Mouse (Mus musculus): Measurements from ENCODE around the gene Cilp2. TPM values are rescaled to one million over a fixed set of nuclear protein-coding genes. Genes with fewer than 3 reads are reported as not detected.

Cilp2 gene
- polyA plus RNA-seq (2012; fragmentation: generic; extraction: Trizol) = under 1 TPM in 1 of 2 experiments, not detected in 1; 0.07 TPM

DNA sequence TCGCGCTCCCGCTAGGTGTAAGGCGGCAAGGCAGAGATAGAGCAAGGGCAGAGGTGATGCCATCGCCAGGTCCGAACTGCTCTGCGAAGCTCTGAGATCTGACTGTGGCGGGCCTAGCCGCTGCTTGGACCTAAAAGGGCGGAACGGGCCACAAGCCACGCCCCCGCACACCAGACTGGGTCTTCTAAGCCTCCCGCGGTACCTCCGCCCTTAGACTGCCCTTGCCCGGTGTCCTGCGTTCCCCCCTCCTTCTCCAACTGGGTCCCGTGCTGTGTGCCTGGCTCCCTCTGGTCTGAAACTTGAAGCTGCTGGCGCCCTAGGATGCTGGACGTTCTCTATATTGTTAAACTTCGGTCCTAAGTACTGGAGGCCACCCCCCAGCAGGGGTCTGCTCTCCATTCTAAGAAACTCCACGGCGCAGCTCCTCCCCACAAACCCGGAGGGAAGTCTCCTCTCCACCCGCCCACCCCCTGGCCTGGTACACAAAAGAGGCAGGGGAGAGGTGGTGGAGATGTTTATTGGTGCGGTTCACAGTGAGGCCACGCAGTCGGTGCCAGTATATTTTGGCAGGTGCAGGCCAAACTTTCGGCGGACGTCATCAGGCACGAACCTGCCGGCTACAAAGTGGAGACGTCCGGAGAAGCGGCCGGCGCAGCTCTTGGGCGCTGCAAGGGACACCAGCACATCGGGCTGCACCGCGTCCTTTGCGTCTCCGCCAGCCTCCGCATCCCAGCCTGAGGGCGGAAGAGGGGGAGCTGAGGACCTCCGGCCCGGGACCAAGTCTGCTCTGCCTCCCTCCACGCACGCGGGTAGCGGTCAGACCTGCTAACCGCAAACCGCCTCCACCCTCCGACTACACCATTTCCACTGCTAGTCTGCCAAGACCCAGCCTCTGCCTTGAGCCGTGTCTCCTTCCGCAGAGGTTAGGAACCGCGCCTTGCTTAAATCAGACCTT, at the start of gene Cilp2:
Cilp2 (minus strand) TSS at position 399 of the 955 bp plus-strand sequence.

DNA sequence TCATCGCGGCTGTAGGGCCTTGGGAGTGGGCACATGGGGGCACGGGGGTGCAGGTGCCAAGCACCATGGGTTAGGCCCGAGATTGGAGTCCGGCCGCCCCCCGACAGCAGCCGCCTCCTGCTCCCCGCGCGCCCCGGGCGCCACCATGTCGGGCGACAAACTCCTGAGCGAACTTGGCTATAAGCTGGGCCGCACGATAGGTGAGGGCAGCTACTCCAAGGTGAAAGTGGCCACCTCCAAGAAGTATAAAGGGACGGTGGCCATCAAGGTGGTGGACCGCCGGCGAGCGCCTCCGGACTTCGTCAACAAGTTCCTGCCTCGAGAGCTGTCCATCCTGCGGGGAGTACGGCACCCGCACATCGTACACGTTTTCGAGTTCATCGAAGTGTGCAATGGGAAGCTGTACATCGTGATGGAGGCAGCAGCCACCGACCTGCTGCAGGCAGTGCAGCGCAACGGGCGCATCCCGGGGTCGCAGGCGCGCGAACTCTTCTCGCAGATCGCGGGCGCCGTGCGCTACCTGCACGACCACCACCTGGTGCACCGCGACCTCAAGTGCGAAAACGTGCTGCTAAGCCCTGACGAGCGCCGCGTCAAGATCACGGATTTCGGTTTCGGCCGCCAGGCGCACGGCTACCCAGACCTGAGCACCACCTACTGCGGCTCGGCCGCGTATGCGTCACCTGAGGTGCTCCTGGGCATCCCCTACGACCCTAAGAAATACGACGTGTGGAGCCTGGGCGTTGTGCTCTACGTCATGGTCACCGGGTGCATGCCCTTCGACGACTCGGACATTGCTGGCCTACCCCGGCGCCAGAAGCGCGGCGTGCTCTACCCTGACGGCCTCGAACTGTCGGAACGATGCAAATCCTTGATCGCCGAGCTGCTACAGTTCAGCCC, 14.9 kb upstream of the Cilp2 start, which contains the start of the genes Tssk6, Ndufa13 and Yjefn3:
Tssk6 (plus strand) TSS at position 22 of the 900 bp plus-strand sequence.
Ndufa13 (minus strand) TSS at position 396 of the 900 bp plus-strand sequence.
Yjefn3 (minus strand) TSS at position 550 of the 900 bp plus-strand sequence.

DNA sequence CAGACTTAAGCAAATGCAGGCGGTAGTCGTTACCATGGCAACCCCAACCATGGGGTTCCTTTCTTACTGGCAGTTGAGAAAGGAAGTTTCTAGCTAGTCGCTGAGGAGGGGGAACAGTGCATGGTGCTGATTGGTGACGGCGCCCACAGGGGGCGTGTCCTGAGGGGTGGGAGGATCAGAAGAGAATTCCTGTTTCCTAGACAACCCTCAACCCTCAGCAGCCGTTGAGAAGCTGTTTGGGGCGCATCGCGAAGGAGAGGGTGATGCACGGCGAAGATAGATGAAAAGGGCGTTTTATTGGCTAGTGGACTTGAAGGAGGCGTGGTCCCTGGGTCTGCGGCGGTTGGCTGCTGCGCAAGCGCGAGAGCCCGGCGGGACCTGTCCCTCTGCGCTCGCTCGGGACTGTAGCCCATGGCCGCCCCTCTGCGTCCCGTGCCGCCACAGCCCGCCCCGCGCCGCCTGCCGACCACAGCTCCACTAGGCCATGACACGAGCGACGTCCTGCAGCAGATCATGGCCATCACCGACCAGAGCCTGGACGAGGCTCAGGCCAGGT, 55.1 kb downstream of the Cilp2 start, which contains the start of gene Pbx4:
Pbx4 (plus strand) TSS at position 194 of the 556 bp plus-strand sequence.

Other genes with a start within 250 kb of the Cilp2 start
- gene Zfp964, start 233.2 kb downstream of the Cilp2 start, polyA plus RNA-seq (2012; fragmentation: generic; extraction: Trizol) = under 1 TPM; 0.04 to 0.83 TPM
- 1 to 10 TPM in 1 of 2 experiments, under 1 TPM in 1; 0.20 to 4.4 TPM for gene Zfp869, start 177.0 kb downstream of the Cilp2 start, polyA plus RNA-seq (2012; fragmentation: generic; extraction: Trizol)
- gene Zfp963, start 137.7 kb downstream of the Cilp2 start, polyA plus RNA-seq (2012; fragmentation: generic; extraction: Trizol) = 1 to 10 TPM in 1 of 2 experiments, under 1 TPM in 1; 0.02 to 1.9 TPM
- not detected for gene Gm20422, start 112.8 kb downstream of the Cilp2 start, polyA plus RNA-seq (2012; fragmentation: generic; extraction: Trizol)
- 10 to 100 TPM; 23.6 to 31.8 TPM for gene Atp13a1, start 96.5 kb downstream of the Cilp2 start, polyA plus RNA-seq (2012; fragmentation: generic; extraction: Trizol)
- 1 to 10 TPM in 1 of 2 experiments, under 1 TPM in 1; 0.37 to 9.5 TPM for gene Zfp866, start 96.5 kb downstream of the Cilp2 start, polyA plus RNA-seq (2012; fragmentation: generic; extraction: Trizol)
- 10 to 100 TPM in 1 of 2 experiments, 1 to 10 TPM in 1; 4.1 to 11.5 TPM for gene Gmip, start 79.0 kb downstream of the Cilp2 start, polyA plus RNA-seq (2012; fragmentation: generic; extraction: Trizol)
- 1 to 10 TPM; 3.0 to 3.5 TPM for gene Lpar2, start 65.3 kb downstream of the Cilp2 start, polyA plus RNA-seq (2012; fragmentation: generic; extraction: Trizol)
- 1 to 10 TPM; 2.6 to 3.5 TPM for gene Pbx4, start 55.2 kb downstream of the Cilp2 start, polyA plus RNA-seq (2012; fragmentation: generic; extraction: Trizol)
- under 1 TPM; 0.13 to 0.72 TPM for gene Tssk6, start 14.5 kb upstream of the Cilp2 start, polyA plus RNA-seq (2012; fragmentation: generic; extraction: Trizol)
- 100 to 1,000 TPM; 233 to 235 TPM for gene Ndufa13, start 14.9 kb upstream of the Cilp2 start, polyA plus RNA-seq (2012; fragmentation: generic; extraction: Trizol)
- gene Yjefn3, start 15.0 kb upstream of the Cilp2 start, polyA plus RNA-seq (2012; fragmentation: generic; extraction: Trizol) = 10 to 100 TPM in 1 of 2 experiments, 1 to 10 TPM in 1; 8.5 to 22.4 TPM
- gene Gatad2a, start 108.7 kb upstream of the Cilp2 start, polyA plus RNA-seq (2012; fragmentation: generic; extraction: Trizol) = 10 to 100 TPM; 18.8 to 24.7 TPM
- gene Mau2, start 155.0 kb upstream of the Cilp2 start, polyA plus RNA-seq (2012; fragmentation: generic; extraction: Trizol) = 10 to 100 TPM in 1 of 2 experiments, 1 to 10 TPM in 1; 8.4 to 34.1 TPM
- 10 to 100 TPM; 24.7 to 34.4 TPM for gene Sugp1, start 155.1 kb upstream of the Cilp2 start, polyA plus RNA-seq (2012; fragmentation: generic; extraction: Trizol)
- gene Tm6sf2, start 185.2 kb upstream of the Cilp2 start, polyA plus RNA-seq (2012; fragmentation: generic; extraction: Trizol) = 1 to 10 TPM in 1 of 2 experiments, under 1 TPM in 1; 0.15 to 1.4 TPM
- 1 to 10 TPM in 1 of 2 experiments, under 1 TPM in 1; 0.66 to 1.2 TPM for gene Hapln4, start 195.8 kb upstream of the Cilp2 start, polyA plus RNA-seq (2012; fragmentation: generic; extraction: Trizol)
- under 1 TPM; under 0.01 to 0.06 TPM for gene Ncan, start 233.2 kb upstream of the Cilp2 start, polyA plus RNA-seq (2012; fragmentation: generic; extraction: Trizol)
- gene Nr2c2ap, start 243.6 kb upstream of the Cilp2 start, polyA plus RNA-seq (2012; fragmentation: generic; extraction: Trizol) = 10 to 100 TPM; 28.9 to 68.0 TPM